Mouse (Mus musculus) embryonic facial prominence, embryonic 10.5 days (tissue): ENCODE results near the gene Cradd. TPM values are rescaled to one million over a fixed set of nuclear protein-coding genes. Genes with fewer than 3 reads are reported as not detected.
A peak's percentile ranks its signal among the peaks of the same experiment; 100 is the strongest.

ENCODE experiments used
- DNase-seq: peaks from one replicate; pipeline ENCODE4 v3.0.0-alpha.2; 2017; ENCODE audit warnings: low spot score
- H3K27ac ChIP-seq: fragments of 300-500 bp; sonication (generic); replicated peaks from 2 replicates; pipeline ENCODE4 v1.5.1; 2016; ENCODE audit warnings: mild to moderate bottlenecking
- H3K27me3 ChIP-seq: fragments of 300-500 bp; sonication (generic); replicated peaks from 2 replicates; pipeline ENCODE4 v1.6.1; 2016; ENCODE audit warnings: low read depth, mild to moderate bottlenecking; ENCODE audit not compliant: poor library complexity, severe bottlenecking
- H3K36me3 ChIP-seq: fragments of 300-500 bp; sonication (generic); replicated peaks from 2 replicates; pipeline ENCODE4 v1.6.1; 2016; ENCODE audit warnings: mild to moderate bottlenecking, moderate library complexity
- H3K4me1 ChIP-seq: fragments of 300-500 bp; sonication (generic); 2 replicates; pipeline ENCODE4 v1.6.1; 2016
- H3K4me3 ChIP-seq: fragments of 300-500 bp; sonication (generic); 2 replicates; pipeline ENCODE4 v1.5.1; 2016; ENCODE audit warnings: mild to moderate bottlenecking, moderate library complexity
- H3K9me3 ChIP-seq: fragments of 300-500 bp; sonication (generic); 2 replicates; pipeline ENCODE4 v1.6.1; 2016; ENCODE audit warnings: mild to moderate bottlenecking
- WGBS: fragments of 180-500 bp; shearing (Covaris S2); methylation state at CpG from one replicate; pipeline ENCODE4 v1.1.7; 2016; 5-methylcytosine and 5-hydroxymethylcytosine counted together
- polyA plus RNA-seq: library from polyadenylated mRNA; unstranded; fragments of >200 nt; fragmentation: Nextera tagmentation; extraction: Ambion mirVana; gene quantifications from 2 replicates; pipeline ENCODE4 v1.2.1, GENCODE M21; 2016

The Cradd gene
- polyA plus RNA-seq, 1 experiment from 2014 or later = 13.5 TPM

GRCm38 (mm10) chr10:95298504-95298903, 25.4 kb downstream of the Cradd start:
- Histone ChIP-seq H3K4me1 (peaks cover 27% of the 10 kb centered on the region), H3K27me3 (no peaks in the 10 kb centered on the region), H3K4me3 (no peak overlapping the region), H3K36me3 (no peaks in the 10 kb centered on the region; the same call in 1 of the 2 replicates), H3K9me3 (no peaks in the 10 kb centered on the region), H3K27ac (no peak overlapping the region)
- WGBS = 84% methylated on average over 6 of the region's 6 CpGs
- DNase-seq = no peak

- 60% methylated on average over 9 of the region's 9 CpGs for WGBS
- no peak for DNase-seq
Measured at GRCm38 (mm10) chr10:95297690-95298104, 26.2 kb downstream of the Cradd start.

GRCm38 (mm10) chr10:95297024-95297423, 26.9 kb downstream of the Cradd start:
- H3K9me3 ChIP-seq = no peaks in the 10 kb centered on the region
- no peak overlapping the region for H3K4me3 ChIP-seq
- H3K36me3 ChIP-seq = no peaks in the 10 kb centered on the region; the same call in 1 of the 2 replicates
- DNase-seq = no peak
- no peaks in the 10 kb centered on the region for H3K27me3 ChIP-seq
- 84% methylated on average over 11 of the region's 11 CpGs for WGBS
- H3K27ac ChIP-seq = no peak overlapping the region
- H3K4me1 ChIP-seq = peaks cover 21% of the 10 kb centered on the region

More at GRCm38 (mm10) chr10:95297690-95298104, 26.2 kb downstream of the Cradd start:
- Histone ChIP-seq H3K36me3 (no peaks in the 10 kb centered on the region; the same call in 1 of the 2 replicates), H3K4me1 (peaks cover 27% of the 10 kb centered on the region), H3K9me3 (no peaks in the 10 kb centered on the region), H3K27ac (0 out of 2 replicates have a peak overlapping the region, but pooled peaks have one; percentile 4), H3K4me3 (no peak overlapping the region), H3K27me3 (no peaks in the 10 kb centered on the region)

GRCm38 (mm10) chr10:95293261-95293660, 30.7 kb downstream of the Cradd start:
- Histone ChIP-seq H3K9me3 (no peaks in the 10 kb centered on the region), H3K4me1 (peaks cover 10% of the 10 kb centered on the region), H3K4me3 (no peak overlapping the region), H3K36me3 (no peaks in the 10 kb centered on the region), H3K27me3 (no peaks in the 10 kb centered on the region), H3K27ac (no peak overlapping the region)
- WGBS = 91% methylated on average over 8 of the region's 8 CpGs
- no peak for DNase-seq

- no peaks in the 10 kb centered on the region for H3K9me3 ChIP-seq
- H3K27me3 ChIP-seq = no peaks in the 10 kb centered on the region
- no peak overlapping the region for H3K4me3 ChIP-seq
- no peaks in the 10 kb centered on the region for H3K36me3 ChIP-seq
- no peak overlapping the region for H3K27ac ChIP-seq
- 90% methylated on average over 5 of the region's 5 CpGs for WGBS
- DNase-seq = no peak
- H3K4me1 ChIP-seq = 0 out of 2 replicates have a peak, but pooled peaks cover 2% of the 10 kb centered on the region
Measured at GRCm38 (mm10) chr10:95292269-95292668, 31.7 kb downstream of the Cradd start.

- H3K27ac ChIP-seq = no peak overlapping the region
- H3K36me3 ChIP-seq = no peaks in the 10 kb centered on the region
- H3K4me1 ChIP-seq = no peaks in the 10 kb centered on the region
- DNase-seq = no peak
- WGBS = 88% methylated on average over 13 of the region's 13 CpGs
- H3K27me3 ChIP-seq = no peaks in the 10 kb centered on the region
- H3K4me3 ChIP-seq = no peak overlapping the region
- no peaks in the 10 kb centered on the region for H3K9me3 ChIP-seq
Measured at GRCm38 (mm10) chr10:95291133-95291876, 32.6 kb downstream of the Cradd start.

- Histone ChIP-seq H3K9me3 (no peaks in the 10 kb centered on the region), H3K27me3 (no peaks in the 10 kb centered on the region), H3K4me3 (no peak overlapping the region), H3K36me3 (no peaks in the 10 kb centered on the region), H3K27ac (no peak overlapping the region), H3K4me1 (no peaks in the 10 kb centered on the region)
- 86% methylated on average over 8 of the region's 8 CpGs for WGBS
- DNase-seq = no peak
Measured at GRCm38 (mm10) chr10:95289819-95290218, 34.1 kb downstream of the Cradd start.

GRCm38 (mm10) chr10:95288206-95288605, 35.7 kb downstream of the Cradd start:
- no peaks in the 10 kb centered on the region for H3K9me3 ChIP-seq
- H3K36me3 ChIP-seq = no peaks in the 10 kb centered on the region
- H3K27ac ChIP-seq = no peak overlapping the region
- no peaks in the 10 kb centered on the region for H3K27me3 ChIP-seq
- no peaks in the 10 kb centered on the region for H3K4me1 ChIP-seq
- WGBS = 83% methylated on average over 4 of the region's 4 CpGs
- no peak for DNase-seq
- no peak overlapping the region for H3K4me3 ChIP-seq

- H3K27me3 ChIP-seq = no peaks in the 10 kb centered on the region
- H3K4me3 ChIP-seq = no peak overlapping the region
- no peak overlapping the region for H3K27ac ChIP-seq
- WGBS = 88% methylated on average over 8 of the region's 8 CpGs
- H3K4me1 ChIP-seq = peaks cover 2% of the 10 kb centered on the region; the same call in 1 of the 2 replicates
- H3K9me3 ChIP-seq = no peaks in the 10 kb centered on the region
- no peaks in the 10 kb centered on the region for H3K36me3 ChIP-seq
- DNase-seq = no peak
Measured at GRCm38 (mm10) chr10:95287351-95287750, 36.6 kb downstream of the Cradd start.

GRCm38 (mm10) chr10:95283434-95283833, 40.5 kb downstream of the Cradd start:
- no peaks in the 10 kb centered on the region for H3K27me3 ChIP-seq
- DNase-seq = no peak
- H3K4me1 ChIP-seq = peaks cover 9% of the 10 kb centered on the region; the same call in 1 of the 2 replicates
- 93% methylated on average over 12 of the region's 12 CpGs for WGBS
- no peaks in the 10 kb centered on the region for H3K9me3 ChIP-seq
- H3K27ac ChIP-seq = no peak overlapping the region
- H3K36me3 ChIP-seq = no peaks in the 10 kb centered on the region
- no peak overlapping the region for H3K4me3 ChIP-seq

- H3K27ac ChIP-seq = 0 out of 2 replicates have a peak overlapping the region, but pooled peaks have one; percentile 10
- no peaks in the 10 kb centered on the region for H3K36me3 ChIP-seq
- no peak overlapping the region for H3K4me3 ChIP-seq
- H3K9me3 ChIP-seq = no peaks in the 10 kb centered on the region
- H3K4me1 ChIP-seq = peaks cover 9% of the 10 kb centered on the region; the same call in 1 of the 2 replicates
- no peak for DNase-seq
- WGBS = 85% methylated on average over 3 of the region's 3 CpGs
- no peaks in the 10 kb centered on the region for H3K27me3 ChIP-seq
Measured at GRCm38 (mm10) chr10:95281996-95282395, 41.9 kb downstream of the Cradd start.

- Histone ChIP-seq H3K4me3 (no peak overlapping the region), H3K27ac (no peak overlapping the region), H3K4me1 (peaks cover 9% of the 10 kb centered on the region; the same call in 1 of the 2 replicates), H3K36me3 (no peaks in the 10 kb centered on the region), H3K27me3 (no peaks in the 10 kb centered on the region), H3K9me3 (no peaks in the 10 kb centered on the region)
- 89% methylated on average over 6 of the region's 6 CpGs for WGBS
- DNase-seq = no peak
Measured at GRCm38 (mm10) chr10:95281466-95281990, 42.4 kb downstream of the Cradd start.

GRCm38 (mm10) chr10:95280327-95280726, 43.6 kb downstream of the Cradd start:
- Histone ChIP-seq H3K4me1 (peaks cover 9% of the 10 kb centered on the region; the same call in 1 of the 2 replicates), H3K27me3 (no peaks in the 10 kb centered on the region), H3K9me3 (no peaks in the 10 kb centered on the region), H3K4me3 (no peak overlapping the region), H3K36me3 (no peaks in the 10 kb centered on the region), H3K27ac (no peak overlapping the region)
- WGBS = 95% methylated on average over 3 of the region's 3 CpGs
- DNase-seq = no peak
